Mouse (Mus musculus) gastrocnemius, postnatal 14 days (tissue): ENCODE data around the gene Ppp1r27. TPM values are rescaled to one million over a fixed set of nuclear protein-coding genes. Genes with fewer than 3 reads are reported as not detected.
"Not testable (repeated sequence)": the region's sequence is repeated elsewhere in the genome, so short reads cannot be mapped to it uniquely, and the experiment has no call there.

Source experiments
- DNase-seq: peaks from one replicate; pipeline ENCODE4 v3.0.0; 2021; ENCODE audit warnings: mixed read lengths
- intact Hi-C: fragments of 180-260 bp; cut with DNase I; formaldehyde crosslinking; loops from one replicate; pipeline ENCODE4 v1.15.1; 2025; ENCODE audit warnings: low total_unique reads
- long read RNA-seq, 2 experiments: library from polyadenylated mRNA; stranded (forward); transcript quantifications; one replicate each; pipeline ENCODE4 v2.0.0; 2021
- total RNA-seq, 2 experiments: library from RNA; stranded (reverse); gene quantifications; 2 replicates each; pipeline ENCODE4 v1.2.3; 2021

The Ppp1r27 gene
- 100 to 1,000 TPM; 159 to 234 TPM for total RNA-seq
- long read RNA-seq, experiment 1, transcript Ppp1r27-201 (3 exons, 771 nt) = major isoform, 182 of 208 reads
- long read RNA-seq, experiment 1, partial matches to known transcripts = 9 of 208 reads
- long read RNA-seq, experiment 1, other reads (novel, unspliced or antisense) = 17 of 208 reads
- long read RNA-seq, experiment 2, transcript Ppp1r27-201 (3 exons, 771 nt) = major isoform, 260 of 260 reads
- long read RNA-seq, experiment 2, partial matches to known transcripts = 0 of 260 reads
- long read RNA-seq, experiment 2, other reads (novel, unspliced or antisense) = 0 of 260 reads

DNA sequence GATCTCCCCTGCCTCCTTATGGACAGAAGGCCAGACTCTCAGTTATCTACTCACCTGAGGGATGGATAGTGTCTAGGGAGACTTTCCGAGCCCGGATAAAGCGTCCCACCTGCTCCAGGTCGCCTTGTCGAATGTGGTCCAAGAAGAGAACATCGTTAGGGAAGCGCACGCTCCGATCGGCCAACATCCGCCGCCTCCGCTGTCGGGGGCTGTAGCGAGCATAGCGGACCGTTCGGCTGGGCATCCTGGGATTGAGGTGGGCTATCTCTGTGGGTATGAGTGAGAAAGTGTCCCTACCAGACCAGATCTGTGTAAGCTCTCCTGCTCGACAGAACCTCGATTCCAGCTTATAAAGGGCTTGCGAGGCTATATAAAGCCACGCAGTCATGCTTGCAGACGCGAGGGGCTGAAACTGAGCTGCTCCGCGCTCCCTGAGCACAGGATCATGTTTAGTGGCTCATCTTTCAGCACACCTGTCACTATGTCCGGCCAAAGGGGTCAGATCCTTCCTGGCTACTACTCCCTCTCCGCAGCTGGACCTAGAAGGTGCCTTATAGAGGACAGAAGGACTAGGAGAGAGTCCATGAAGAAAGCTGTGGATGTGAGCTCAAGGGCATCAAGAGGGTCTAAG lies at the start of gene Ppp1r27:
Ppp1r27 (minus strand) TSS at position 323 of the 631 bp plus-strand sequence.
- intact Hi-C loops = no loop called here
- DNase-seq = peak; percentile 54

DNA sequence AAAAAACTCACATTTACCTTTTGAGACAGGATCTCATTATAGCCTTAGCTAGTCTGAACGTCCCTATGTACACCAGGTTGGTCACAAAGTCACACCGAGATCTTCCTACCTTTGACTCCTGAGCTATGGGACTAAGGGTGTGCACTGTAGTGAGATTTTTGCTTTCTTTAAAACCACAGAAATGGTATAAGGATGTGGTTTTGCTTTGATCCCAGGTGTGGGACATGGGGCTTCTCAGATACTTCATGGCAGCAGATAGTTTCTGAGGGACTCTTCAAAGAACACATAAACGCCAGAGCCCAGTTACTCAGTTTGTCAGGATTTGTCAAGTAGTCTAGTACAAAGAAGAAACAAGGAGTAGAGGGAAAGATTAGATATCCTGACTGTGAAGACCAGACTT lies 49.8 kb upstream of the Ppp1r27 start:
- intact Hi-C loops = no loop called here
- DNase-seq = no peak

DNA sequence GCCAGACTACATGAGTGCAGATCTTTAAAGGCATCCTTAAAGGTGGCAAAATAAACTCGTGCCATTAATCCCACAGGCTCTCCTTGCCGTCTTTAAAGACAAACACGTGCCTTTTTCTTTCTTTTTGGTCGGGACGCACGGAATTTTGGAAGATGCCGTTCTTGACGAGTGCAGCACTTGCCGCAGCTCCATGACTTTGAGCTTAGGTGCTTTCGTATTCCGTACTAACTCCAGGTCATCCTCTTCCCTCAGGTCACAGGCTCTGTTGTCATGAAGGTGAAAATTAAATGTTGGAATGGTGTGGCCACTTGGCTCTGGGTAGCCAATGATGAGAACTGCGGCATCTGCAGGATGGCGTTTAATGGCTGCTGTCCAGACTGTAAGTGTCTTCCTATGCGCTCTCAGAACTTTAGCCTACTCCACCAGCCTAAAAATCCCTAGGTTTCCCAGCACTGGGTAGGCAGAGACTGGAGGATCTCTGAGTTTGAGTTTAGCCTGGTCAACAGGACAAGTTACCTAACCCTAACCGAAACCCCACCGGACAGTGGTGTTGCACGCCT lies 48.1 kb upstream of the Ppp1r27 start:
- intact Hi-C loops = no loop called here
- DNase-seq = no peak

DNA sequence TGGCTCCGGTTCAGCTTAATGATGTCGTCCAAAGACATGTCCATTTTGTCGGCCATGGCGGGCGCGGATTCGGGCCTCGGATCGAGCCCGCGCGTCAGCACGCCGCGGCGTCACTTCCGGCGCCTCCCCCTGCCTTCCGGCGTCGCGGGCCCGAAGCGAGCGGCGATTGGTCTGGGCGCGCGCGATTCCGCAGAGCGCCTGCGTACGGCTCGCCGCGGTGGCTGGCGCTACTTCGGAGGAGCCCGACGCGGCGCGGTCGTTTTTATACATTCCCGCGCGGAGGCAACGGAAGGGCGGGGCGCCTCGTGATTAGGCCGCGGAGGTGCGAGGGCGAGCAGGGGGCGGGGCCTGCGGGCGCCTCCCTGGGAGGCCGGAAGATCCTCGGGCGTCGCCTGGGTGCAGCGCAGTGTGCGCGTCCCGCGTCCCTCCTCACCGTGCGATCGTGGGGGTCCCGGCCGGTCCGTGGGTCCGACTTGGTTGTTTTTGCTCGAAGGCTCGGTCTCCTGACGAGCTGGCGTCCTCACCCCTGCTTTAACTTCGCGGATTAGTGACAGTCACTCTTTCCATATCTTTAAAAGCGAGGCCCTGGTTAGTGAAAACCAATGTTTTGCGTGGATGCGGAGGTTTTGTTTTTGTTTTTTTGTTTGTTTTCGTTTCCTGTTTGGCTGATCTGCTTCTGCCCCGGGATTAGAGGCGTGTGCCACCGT lies 47.5 kb upstream of the Ppp1r27 start, which contains the start of the genes Alyref and Anapc11:
Alyref (minus strand) TSS at position 83 of the 707 bp plus-strand sequence.
Anapc11 (plus strand) TSS at position 139 of the 707 bp plus-strand sequence.
- DNase-seq = peak; percentile 94
- intact Hi-C loops = no loop called here

DNA sequence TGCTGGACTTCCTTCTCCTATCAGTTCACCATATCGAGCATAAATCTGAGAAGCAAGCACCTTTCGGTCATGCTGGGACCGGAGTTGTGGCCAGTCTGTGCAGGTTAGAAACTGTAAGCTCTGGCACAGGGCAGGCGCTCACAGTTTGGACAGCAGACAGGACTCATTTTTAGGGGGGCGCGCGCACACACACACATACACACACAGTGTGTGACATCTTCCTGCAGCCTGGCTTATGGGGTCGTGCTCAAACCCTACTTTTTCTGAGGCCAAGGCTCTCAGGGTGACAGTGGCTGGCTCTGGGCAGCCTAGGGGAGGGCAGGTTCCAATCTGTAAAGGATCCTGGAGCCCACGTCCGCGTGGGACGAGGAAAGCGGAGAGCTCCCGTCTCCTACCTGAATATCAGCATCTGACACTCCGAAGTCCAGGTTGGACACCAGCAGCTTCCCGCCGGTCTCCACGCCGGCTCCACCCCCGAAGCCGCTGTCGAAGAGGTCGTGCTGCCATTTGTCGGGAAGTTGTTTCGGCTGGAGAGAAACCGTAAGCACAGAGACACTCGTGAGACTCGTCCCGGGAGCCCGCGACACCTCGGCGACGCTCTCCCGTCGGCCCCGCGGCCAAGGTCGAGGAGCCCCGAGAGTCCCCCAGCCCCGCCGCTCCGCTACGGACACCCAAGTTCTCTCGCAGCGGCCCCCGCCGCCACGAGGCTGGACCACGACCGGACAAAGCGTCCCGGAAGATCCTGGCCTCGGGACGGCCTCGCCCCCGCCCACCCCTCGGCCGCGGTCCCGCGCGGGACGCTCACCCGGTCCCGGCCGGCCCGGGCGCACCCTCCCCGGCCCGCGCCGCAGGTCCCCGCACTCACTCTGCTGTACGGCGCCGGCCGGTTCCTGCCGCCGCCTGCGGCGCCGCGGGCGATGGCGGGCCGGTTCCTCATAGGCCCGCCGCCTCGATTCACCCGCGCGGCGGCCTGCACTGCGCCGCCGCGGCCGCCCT lies 46.6 kb upstream of the Ppp1r27 start:
- intact Hi-C loops = no loop called here
- DNase-seq = no peak

DNA sequence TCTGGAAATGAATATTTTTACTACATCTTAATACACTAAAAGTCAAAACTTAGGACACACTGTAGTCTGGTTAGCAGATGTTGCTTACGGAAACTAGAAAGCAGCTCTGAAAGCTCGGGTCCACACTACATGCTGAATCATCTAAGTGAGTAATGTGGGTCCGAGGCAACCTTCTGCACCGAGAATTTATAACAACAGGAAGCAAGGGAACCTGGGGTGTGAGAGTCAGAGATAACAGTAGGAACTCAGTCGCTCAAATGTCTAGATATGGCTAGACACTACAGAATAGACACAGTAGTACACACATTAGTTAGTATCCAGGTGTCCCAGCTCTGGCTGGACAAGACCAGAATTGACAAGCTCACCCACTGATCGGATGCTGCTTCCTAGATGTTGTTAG lies 37.6 kb upstream of the Ppp1r27 start:
- DNase-seq = no peak
- intact Hi-C loops = no loop called here

DNA sequence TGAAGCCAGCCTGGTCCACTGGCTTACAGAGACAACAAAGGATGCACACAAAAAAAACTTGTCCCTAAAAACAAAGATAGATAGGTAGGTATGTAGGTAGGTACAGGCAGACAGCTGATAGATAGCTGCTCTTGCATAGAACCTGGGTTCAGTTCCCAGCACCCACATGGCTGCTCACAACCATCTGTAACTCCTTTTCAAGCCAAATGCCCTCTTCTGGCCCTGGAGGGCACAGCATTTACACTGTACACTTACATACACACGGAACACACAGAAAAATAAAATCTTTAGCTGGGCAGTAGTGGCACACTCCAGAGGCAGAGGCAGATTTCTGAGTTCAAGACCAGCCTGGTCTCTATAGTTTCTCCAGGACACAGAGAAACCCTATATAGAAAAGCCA lies 33.0 kb upstream of the Ppp1r27 start:
- DNase-seq = no peak
- intact Hi-C loops = no loop called here

DNA sequence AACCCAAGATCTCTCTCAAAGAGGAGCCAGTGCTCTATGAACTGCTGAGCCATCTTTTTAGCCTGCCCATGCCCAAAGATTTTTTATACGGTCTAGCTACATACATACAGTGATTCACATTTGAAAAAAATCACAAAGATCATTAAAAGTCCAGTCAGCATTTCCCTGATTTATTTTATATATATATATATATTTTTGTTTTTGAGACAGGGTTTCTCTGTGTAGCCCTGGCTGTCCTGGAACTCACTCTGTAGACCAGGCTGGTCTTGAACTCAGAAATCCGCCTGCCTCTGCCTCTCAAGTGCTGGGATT lies 32.0 kb upstream of the Ppp1r27 start:
- DNase-seq, intact Hi-C loops: not testable (repeated sequence)

DNA sequence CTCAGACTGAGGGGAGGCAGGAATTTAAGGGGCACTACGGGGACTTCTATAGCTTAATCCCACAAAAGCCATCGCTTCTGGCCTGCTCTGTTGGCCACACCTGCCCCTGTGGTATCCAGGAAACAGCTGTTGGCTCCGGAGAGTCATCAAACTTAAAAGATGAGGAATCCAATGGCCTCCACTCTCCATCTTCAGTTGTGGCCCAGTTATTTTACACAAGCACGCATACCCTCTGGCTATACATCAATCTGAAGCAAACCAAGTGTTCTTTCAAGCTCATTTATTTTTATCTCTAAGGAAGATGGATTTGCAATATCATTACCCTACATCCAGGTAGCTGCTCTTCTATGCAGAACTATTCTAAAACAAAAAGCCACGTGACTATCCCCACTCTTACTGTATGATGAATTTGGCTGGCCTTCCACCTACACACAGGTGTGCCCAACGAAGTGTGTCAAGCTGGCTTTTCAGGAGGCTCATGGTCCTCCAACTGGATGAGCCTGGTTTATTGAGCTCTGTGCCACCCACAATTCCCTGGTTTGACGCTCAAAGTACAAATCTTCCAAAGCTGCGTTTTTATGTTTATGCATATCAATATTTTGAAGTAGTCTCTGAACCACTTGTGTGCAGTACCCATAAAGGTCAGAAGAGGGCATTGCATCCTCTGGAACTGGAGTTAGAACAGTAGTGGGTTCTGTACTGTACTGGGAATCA lies 31.5 kb upstream of the Ppp1r27 start:
- DNase-seq = no peak
- intact Hi-C loops = no loop called here

DNA sequence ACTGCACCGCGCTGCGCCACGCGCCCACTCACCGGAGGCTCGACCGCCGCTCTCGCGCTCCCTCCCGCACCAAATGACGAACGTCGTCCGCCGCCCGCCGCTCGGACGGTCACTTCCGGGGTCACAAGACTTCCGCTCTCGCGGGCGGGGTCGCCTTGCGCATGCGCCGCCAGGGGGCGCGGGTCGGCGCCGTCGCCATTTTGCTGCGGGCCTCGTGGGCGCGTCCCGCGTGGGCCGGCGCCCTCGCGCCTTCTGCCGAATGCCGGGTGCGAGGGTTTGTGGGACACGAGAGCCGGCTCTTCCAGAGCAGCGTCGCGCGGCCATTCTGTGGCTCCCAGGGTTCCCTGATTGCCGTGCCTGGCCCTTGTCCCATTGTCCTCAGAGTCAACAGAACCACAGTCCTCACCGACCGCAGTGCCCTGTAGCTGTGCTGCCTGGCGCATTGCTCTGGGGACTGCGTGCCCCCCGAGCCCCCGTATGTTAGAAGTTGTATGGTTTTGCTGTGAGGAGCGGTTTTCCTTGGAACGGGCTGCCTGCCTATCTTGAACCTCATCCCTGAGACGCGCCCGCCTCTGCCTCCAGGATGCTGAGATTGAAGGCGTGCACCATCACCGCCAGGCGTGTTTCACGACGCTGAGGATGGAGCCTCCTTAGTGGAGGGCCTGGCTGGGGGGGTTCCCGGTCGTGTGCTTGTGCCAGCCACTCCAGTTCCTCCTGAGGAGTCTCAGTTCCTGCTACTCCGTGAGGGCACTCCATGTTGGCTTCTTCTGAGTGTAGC lies 30.7 kb upstream of the Ppp1r27 start, which contains the start of gene Arhgdia:
Arhgdia (minus strand) TSS at position 135 of the 778 bp plus-strand sequence.
- peak; percentile 91 for DNase-seq
- intact Hi-C loops = no loop called here

DNA sequence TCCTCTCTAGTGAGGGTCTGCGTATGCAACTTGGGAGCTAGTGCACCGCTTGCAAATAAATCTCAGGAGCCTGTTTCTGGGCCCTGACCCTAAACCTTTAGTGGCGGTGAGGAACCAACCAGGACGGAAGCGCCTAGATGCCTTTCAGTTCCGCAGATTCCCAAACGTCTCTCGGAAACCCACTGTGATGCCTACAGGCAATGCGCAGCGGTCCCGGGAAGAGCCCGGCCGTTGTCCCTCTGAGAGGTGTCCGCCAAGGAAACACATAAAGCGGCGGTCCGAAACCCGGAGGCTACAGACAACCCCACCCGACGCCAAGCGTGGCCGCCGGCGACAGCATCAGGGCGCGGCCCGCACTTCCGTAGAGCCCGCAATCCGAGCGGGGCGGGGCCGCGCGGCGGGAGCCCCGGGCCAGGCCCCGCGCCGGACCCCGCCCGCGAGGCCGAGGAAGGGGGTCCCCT lies 30.0 kb upstream of the Ppp1r27 start:
- peak; percentile 47 for DNase-seq
- intact Hi-C loops = no loop called here

DNA sequence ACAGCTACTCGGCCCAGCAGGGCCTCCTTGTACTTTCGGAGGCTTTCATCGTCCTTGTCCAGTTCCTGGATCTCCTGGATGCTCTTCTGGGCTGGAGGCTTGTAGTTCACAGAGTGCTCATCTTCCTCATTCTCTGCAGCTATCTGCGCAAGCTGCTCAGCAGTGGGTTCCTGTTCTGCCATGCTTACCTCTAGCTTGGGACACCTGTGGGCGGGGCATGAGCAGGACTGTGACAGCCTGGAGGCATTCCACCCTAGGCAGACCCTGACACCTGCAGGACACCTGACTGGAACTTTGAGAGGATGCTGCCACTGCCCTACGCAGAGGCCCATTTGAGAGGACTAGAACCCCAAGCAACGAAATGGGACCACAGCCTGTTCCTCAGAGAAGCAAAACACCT lies 29.3 kb upstream of the Ppp1r27 start:
- no peak for DNase-seq
- intact Hi-C loops = no loop called here

DNA sequence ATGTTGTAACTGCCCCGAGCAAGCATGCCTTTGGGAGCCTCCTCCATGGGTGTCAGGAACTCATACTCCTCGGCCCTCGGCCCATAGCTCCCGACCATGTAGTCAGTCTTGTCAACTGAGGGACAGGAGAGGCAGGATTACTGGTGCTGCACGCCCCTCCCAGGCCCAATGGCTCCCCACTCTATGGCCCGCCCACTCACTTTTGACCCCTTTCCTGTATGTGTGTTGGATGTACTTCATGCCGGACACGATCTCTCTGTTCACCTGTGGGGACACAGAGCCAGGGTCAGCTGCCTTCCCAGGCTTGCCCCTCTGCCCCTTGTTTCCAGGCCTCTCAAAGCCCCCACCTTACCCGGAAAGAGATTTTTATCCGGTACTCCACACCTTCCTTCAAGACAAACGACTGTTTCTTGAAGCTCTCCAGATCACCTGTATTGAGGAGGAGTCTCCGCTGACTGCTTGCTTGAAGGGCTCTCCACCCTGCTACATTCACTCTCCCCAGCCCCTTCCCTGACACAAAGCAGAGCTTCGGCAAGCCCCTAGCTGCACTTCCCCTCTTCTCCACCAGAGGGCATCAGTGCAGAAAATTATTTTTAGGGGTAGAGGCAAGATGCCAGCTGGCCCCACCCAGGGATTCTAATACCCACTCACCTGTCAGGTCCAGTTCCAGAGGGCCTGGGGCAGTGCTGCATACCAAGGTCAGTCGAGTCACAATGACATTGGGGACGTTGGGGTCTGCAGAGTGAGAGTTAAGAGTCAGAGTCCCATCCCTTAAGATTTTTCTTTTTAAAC lies 28.6 kb upstream of the Ppp1r27 start:
- intact Hi-C loops = no loop called here
- peak; percentile 70 for DNase-seq

DNA sequence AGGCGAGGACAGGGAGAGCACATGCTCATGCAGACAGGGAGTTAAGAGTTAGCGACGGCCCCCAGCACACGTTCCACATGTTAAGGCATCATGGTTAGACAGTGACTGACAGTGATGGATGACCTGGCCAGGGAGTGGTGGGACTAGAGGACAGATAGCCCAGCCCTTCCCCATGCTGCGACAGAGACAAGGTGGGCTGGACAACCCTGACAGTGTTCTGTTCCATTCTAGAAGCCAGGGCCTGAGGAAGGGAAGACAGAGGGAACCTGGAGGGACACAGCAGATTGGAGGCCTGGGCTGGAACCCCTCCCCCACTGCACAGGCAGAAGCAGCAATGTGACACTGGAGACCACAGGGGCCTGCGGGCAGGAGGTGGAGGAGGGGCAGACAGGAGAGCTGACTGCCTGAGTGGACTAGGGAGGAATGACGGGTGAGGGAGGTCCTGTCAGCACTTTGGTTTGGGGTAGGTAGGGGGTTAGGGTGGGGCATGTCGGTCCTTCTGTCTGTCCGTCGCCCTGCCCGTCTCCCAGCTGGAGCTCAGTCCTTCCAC lies 27.8 kb upstream of the Ppp1r27 start:
- intact Hi-C loops = no loop called here
- DNase-seq = no peak

DNA sequence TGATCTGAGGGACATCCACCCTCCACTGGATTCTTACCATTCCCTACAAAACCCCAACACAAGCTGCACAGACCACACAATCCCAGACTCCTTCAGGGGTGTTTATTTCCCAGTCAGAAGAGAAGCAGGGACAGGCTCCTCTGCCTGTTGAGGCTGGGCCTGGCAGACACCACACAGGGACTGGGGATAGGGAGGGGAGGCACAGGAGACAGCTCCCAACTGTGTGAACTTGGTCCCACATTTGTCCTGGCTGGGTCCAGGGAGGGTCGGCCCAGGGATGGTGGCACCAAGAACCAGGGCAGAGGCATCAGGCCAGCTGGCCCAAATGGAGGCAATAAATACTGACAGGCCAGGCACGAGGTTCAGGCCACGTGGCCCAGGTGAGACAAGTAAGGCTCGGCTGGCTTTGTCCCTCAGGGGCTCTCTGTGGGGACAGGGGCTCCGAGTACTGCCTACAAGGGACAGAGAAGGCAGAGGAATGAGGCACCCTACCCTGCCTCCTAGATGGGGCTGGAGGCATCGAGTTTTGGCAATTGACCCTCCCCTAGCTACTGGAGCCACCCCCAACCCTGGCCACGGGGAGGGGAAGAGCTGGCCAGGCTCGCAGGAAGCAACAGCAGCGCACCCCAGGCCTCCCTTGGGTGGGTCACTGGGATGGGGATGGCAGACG lies 27.2 kb upstream of the Ppp1r27 start:
- DNase-seq = peak; percentile 17
- intact Hi-C loops = no loop called here
